Mouse (Mus musculus) heart, embryonic 11.5 days (tissue): Measurements from ENCODE around the gene Ufsp1. TPM values are rescaled to one million over a fixed set of nuclear protein-coding genes. Genes with fewer than 3 reads are reported as not detected.
A peak's percentile ranks its signal among the peaks of the same experiment; 100 is the strongest.

ENCODE experiments used
- ATAC-seq: fragments of 200-750 bp; cut with Nextera tagmentation; replicated peaks from 2 replicates; pipeline ENCODE4 v1.8.0; 2017; ENCODE audit warnings: moderate library complexity; ENCODE audit not compliant: insufficient number of reproducible peaks, low FRiP score, low TSS enrichment
- H3K27ac ChIP-seq: fragments of 300-500 bp; sonication (generic); 2 replicates; pipeline ENCODE4 v1.5.1; 2014; ENCODE audit warnings: mild to moderate bottlenecking, low read depth, low read length
- H3K27me3 ChIP-seq: fragments of 300-500 bp; sonication (generic); 2 replicates; pipeline ENCODE4 v1.6.1; 2014; ENCODE audit warnings: mild to moderate bottlenecking, low read length, mixed read lengths; ENCODE audit not compliant: control insufficient read depth, insufficient read depth
- H3K36me3 ChIP-seq: fragments of 300-500 bp; sonication (generic); 2 replicates; pipeline ENCODE4 v1.6.1; 2014; ENCODE audit warnings: mild to moderate bottlenecking, low read length, moderate library complexity, mixed read lengths; ENCODE audit not compliant: control insufficient read depth, insufficient read depth
- H3K4me1 ChIP-seq: fragments of 300-500 bp; sonication (generic); 2 replicates; pipeline ENCODE4 v1.6.1; 2014; ENCODE audit warnings: low read length; ENCODE audit not compliant: control insufficient read depth, insufficient read depth
- H3K4me2 ChIP-seq: fragments of 300-500 bp; sonication (generic); 2 replicates; pipeline ENCODE4 v1.6.1; 2014; ENCODE audit warnings: mild to moderate bottlenecking, moderate library complexity
- H3K4me3 ChIP-seq: fragments of 300-500 bp; sonication (generic); 2 replicates; pipeline ENCODE4 v1.5.1; 2014; ENCODE audit warnings: low read depth, low read length
- H3K9ac ChIP-seq: fragments of 300-500 bp; sonication (generic); 2 replicates; pipeline ENCODE4 v1.6.1; 2014; ENCODE audit warnings: mild to moderate bottlenecking, low read depth, low read length, moderate library complexity
- H3K9me3 ChIP-seq: fragments of 300-500 bp; sonication (generic); replicated peaks from 2 replicates; pipeline ENCODE4 v1.6.1; 2016; ENCODE audit warnings: low read length; ENCODE audit not compliant: control insufficient read depth
- WGBS: fragments of 180-500 bp; shearing (Covaris S2); extraction: QIAGEN DNeasy Blood & Tissue Kit; methylation state at CpG from one replicate; pipeline ENCODE4 v1.1.7; 2014; ENCODE audit not compliant: insufficient replicate concordance; 5-methylcytosine and 5-hydroxymethylcytosine counted together
- polyA plus RNA-seq: library from polyadenylated mRNA; unstranded; fragments of >200 nt; fragmentation: Nextera tagmentation; extraction: Ambion mirVana; gene quantifications from 2 replicates; pipeline ENCODE4 v1.2.1, GENCODE M21; 2014

Ufsp1 gene
- polyA plus RNA-seq, 1 experiment from 2014 or later, result 9.1 TPM

DNA sequence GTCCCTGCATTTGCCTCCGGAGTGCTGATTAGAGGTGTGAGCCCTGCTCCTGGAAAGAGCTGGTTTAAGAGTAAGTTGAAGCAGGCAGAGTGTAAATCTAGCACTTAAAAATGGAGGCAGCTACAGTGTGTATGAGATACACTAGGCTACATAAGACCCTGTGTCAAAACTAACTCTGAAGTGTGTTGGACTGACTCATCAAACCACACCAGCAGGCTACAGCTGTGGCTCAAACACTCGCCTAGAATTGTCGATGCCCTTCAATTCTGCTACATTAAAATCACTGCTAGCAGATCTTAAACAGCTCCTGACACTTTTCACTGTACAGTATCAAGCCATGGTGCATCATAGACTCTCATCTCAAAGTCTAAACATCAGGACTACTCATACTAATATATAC, 9.7 kb downstream of the Ufsp1 start:
- Histone ChIP-seq H3K36me3 (peaks cover 50% of the 10 kb centered on the region), H3K4me2 (peak overlapping the region; percentile 76), H3K9me3 (no peaks in the 10 kb centered on the region), H3K4me1 (peaks cover 31% of the 10 kb centered on the region), H3K27ac (peak overlapping the region; percentile 41; the same call in 1 of the 2 replicates), H3K9ac (peak overlapping the region; percentile 56), H3K4me3 (peak overlapping the region; percentile 21), H3K27me3 (no peaks in the 10 kb centered on the region)
- no peak for ATAC-seq
- WGBS, result 74% methylated on average over 3 of the region's 3 CpGs

DNA sequence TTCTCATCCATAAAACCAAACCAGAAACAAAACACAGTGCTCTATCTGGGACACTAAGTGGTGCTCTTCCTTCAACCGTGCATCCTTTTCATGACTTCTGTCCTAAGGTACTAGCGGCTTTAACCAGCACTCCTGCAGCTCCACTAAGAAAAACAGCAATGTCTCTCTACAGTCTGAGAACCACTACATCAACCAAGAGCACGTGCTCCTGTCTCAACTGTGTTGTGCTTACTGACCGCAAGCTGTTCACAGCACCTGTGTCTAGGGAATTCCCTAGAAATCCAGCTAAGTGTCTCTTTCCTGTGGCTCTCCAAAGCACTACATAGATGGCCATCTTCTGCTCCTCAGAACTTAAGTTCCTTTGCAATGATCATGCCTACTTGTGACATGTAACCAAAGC, 10.4 kb downstream of the Ufsp1 start:
- Histone ChIP-seq H3K4me3 (peak overlapping the region; percentile 21), H3K4me2 (peak overlapping the region; percentile 76), H3K9me3 (no peaks in the 10 kb centered on the region), H3K27ac (no peak overlapping the region), H3K27me3 (no peaks in the 10 kb centered on the region), H3K36me3 (peaks cover 50% of the 10 kb centered on the region), H3K9ac (no peak overlapping the region; the same call in 1 of the 2 replicates), H3K4me1 (peaks cover 31% of the 10 kb centered on the region)
- no peak for ATAC-seq
- WGBS, result 64% methylated on average over 4 of the region's 4 CpGs

DNA sequence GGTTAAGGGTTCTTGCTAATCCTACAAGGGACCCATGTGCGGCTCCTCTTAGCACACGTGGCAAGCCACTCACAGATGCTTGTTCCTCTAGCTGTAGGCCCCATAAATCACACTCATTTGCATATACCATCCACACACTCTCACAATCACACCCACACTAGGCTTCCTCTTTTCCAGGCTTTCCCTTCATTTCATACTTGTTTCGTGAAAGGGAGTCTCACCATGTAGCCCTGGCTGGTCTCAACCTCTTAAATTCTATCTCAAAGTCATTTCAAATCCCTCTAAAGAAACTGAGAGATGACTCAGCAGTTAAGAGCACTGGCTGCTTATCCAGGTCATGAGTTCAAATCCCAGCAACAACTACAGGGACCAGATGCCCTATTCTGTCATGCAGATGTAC, 11.4 kb downstream of the Ufsp1 start:
- Histone ChIP-seq H3K27me3 (no peaks in the 10 kb centered on the region), H3K9me3 (no peaks in the 10 kb centered on the region), H3K27ac (no peak overlapping the region), H3K4me1 (peaks cover 31% of the 10 kb centered on the region), H3K36me3 (peaks cover 46% of the 10 kb centered on the region), H3K4me2 (peak overlapping the region; percentile 76), H3K4me3 (peak overlapping the region; percentile 90), H3K9ac (no peak overlapping the region)
- 77% methylated on average over 3 of the region's 3 CpGs for WGBS
- ATAC-seq, result no peak

DNA sequence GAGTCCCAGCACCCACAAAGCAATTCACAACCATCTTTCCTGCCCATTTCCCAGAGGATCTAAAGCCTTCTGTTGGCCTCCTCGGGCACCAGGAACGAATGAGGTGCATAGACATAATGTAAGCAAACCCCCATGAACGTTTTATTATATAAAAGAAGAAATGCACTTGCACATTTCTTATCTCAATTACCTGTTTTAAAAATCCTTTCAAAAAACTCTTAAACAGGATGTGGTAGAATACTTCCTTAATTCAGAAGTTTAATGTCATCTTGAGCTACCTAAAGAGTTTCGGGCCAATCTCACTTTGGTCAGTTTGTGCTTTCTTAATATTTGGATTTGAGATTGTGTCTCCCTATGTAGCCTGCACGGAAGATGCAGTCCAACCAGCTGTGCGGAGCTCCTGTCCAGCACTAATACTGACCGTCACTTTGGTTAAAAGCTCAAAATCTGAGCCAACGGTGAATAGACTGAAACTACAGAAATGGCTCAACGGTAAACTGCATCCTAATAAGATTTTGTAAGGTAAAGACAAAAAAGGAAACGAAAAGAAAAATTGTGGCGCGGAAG, 12.1 kb downstream of the Ufsp1 start:
- H3K4me2 ChIP-seq, result peak overlapping the region; percentile 76
- no peaks in the 10 kb centered on the region for H3K27me3 ChIP-seq
- H3K27ac ChIP-seq, result peak overlapping the region; percentile 97
- 14% methylated on average over 12 of the region's 12 CpGs for WGBS
- peaks cover 31% of the 10 kb centered on the region for H3K4me1 ChIP-seq
- peak overlapping the region; percentile 90 for H3K4me3 ChIP-seq
- peaks cover 40% of the 10 kb centered on the region for H3K36me3 ChIP-seq
- no peaks in the 10 kb centered on the region for H3K9me3 ChIP-seq
- H3K9ac ChIP-seq, result peak overlapping the region; percentile 94
- no peak for ATAC-seq

DNA sequence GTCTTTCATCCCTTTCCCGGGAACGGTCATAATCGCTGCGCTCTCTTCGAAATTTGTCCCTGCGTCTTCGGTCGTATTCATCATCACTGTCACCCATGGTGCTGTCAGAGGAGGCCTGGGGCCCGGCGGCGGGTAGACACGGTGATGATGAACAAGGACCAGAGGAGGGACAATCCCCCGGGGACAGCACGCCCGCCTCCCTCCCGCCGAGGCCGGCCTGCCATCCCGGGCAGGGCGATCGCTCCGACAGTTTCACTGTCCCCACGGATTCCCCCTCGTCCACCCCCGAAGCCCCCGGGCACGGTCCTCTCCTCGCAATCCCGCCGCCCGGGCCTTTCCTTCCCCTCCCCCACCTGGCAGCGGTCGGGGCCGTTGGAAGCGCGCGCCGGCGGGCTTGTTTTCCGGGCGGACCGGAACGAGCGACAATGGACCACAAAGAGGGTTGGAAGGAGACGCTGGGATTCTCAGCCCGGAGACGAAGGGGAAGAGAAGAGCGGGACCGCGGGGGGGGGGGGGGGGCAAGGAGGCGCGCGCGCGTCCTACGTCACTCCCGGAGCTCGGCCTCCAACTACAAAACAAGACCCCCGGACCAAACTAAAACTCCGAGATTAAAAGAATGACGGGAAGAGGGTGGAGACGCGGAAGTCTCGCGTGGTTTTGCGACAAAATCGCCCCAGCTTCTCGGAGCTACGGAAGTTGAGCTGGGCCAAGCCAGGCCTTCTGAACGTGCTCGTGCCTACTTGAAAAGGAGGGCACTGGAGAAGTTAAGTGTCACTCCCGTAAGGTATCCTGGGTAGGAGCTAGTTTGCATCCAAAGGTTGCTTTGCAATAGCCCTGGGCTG, 12.9 kb downstream of the Ufsp1 start, which contains the start of gene Srrt:
Gene Srrt (minus strand): TSS at position 604 of the 842 bp plus-strand sequence.
- peak; percentile 83 for ATAC-seq
- peak within 1 kb of the TSS; percentile 90 for H3K4me3 ChIP-seq
- H3K36me3 ChIP-seq, result peaks cover 34% of the 10 kb centered on the region
- H3K9me3 ChIP-seq, result no peaks in the 10 kb centered on the region
- H3K4me2 ChIP-seq, result peak within 1 kb of the TSS; percentile 76
- peak within 1 kb of the TSS; percentile 97 for H3K27ac ChIP-seq
- H3K27me3 ChIP-seq, result no peaks in the 10 kb centered on the region
- WGBS, result under 1% methylated on average over 62 of the region's 72 CpGs
- peaks cover 35% of the 10 kb centered on the region for H3K4me1 ChIP-seq
- peak within 1 kb of the TSS; percentile 94 for H3K9ac ChIP-seq

DNA sequence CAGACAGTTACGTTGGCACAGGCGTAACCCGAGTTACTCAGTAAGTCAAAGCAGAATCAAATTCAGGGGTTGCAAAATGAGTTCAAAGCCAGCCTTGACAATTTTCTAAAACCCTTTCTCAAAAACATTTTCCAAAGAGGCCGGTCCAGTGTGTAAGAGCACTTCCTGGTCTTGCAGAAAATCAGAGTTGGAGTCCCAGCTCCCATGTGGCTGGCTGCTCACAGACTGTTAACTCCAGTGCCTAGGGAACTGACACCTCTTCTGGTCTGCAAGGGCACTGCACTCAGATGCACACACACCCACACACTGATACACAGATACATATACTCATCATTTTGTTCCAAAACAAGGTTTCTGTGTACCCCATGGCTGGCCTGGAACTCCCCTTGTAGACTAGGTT, 13.9 kb downstream of the Ufsp1 start:
- peak overlapping the region; percentile 90 for H3K4me3 ChIP-seq
- no peak overlapping the region for H3K9ac ChIP-seq
- peaks cover 25% of the 10 kb centered on the region for H3K36me3 ChIP-seq
- H3K9me3 ChIP-seq, result no peaks in the 10 kb centered on the region
- WGBS, result 92% methylated on average over 4 of the region's 4 CpGs
- peaks cover 42% of the 10 kb centered on the region for H3K4me1 ChIP-seq
- no peak for ATAC-seq
- H3K27me3 ChIP-seq, result no peaks in the 10 kb centered on the region
- H3K4me2 ChIP-seq, result peak overlapping the region; percentile 55
- peak overlapping the region; percentile 97; the same call in 1 of the 2 replicates for H3K27ac ChIP-seq

DNA sequence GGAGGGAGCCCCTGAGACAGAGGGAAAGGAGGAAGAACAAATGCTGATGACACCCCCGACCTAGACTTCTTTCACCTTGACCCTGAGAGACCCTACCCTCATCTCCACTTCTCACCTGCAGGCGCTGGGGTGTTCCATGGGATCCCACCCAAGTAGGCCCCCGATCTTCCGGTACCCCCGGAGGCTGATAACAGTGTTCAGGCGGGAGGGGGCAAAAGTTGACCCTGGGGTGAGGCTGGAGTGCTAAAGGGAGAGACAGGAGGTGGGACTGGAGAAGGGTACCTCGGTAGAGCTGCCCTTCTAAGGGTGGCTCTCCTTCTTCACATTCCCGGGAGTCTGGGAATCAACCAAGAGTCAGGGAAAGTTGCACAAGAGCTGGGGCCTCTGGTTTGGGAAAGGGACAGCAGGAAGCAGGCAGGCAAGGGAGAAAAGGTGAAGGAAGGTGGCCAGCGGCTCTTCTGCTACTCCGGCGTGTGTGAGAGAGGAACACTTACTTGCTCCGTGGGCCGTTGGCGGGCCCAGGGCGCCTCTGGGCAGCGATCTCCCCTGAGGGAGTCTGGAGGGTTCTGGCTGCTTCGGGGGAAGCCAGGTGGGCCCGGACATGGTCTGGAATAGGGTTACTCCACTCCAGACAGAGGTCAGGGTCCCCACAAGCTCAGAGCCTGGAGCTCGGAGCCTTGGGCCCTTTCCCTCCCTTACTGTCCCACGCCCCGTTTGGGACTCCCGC, 19.2 kb downstream of the Ufsp1 start:
- no peaks in the 10 kb centered on the region for H3K9me3 ChIP-seq
- peak; percentile 39 for ATAC-seq
- peak overlapping the region; percentile 65 for H3K4me3 ChIP-seq
- peaks cover 20% of the 10 kb centered on the region for H3K36me3 ChIP-seq
- under 1% methylated on average over 22 of the region's 22 CpGs for WGBS
- peak overlapping the region; percentile 93 for H3K9ac ChIP-seq
- peak overlapping the region; percentile 96 for H3K4me2 ChIP-seq
- H3K4me1 ChIP-seq, result peaks cover 28% of the 10 kb centered on the region
- H3K27ac ChIP-seq, result peak overlapping the region; percentile 90
- H3K27me3 ChIP-seq, result no peaks in the 10 kb centered on the region
